Mouse (Mus musculus): Measurements from ENCODE around the gene Fer.
A peak's percentile ranks its signal among the peaks of the same experiment; 100 is the strongest.
"Not testable (repeated sequence)": the region's sequence is repeated elsewhere in the genome, so short reads cannot be mapped to it uniquely, and the experiment has no call there.

The Fer gene

GRCm38 (mm10) chr17:63863012-63863630 lies at the start of gene Fer:
Fer (plus strand) TSS chr17:63863062.
- peak; percentile 3 for DNase-seq (ENCODE audit: low spot score)

- DNase-seq (ENCODE audit: low spot score) = no peak
These were observed 49.3 kb upstream of the Fer start for GRCm38 (mm10) chr17:63813552-63813951.

- no peak for DNase-seq (ENCODE audit: low spot score)
These were observed 44.3 kb upstream of the Fer start for GRCm38 (mm10) chr17:63818444-63819027.

- no peak for DNase-seq (ENCODE audit: low spot score)
These were observed 38.7 kb upstream of the Fer start for GRCm38 (mm10) chr17:63824141-63824540.

- DNase-seq (ENCODE audit: low spot score) = no peak
These were observed 36.7 kb upstream of the Fer start for GRCm38 (mm10) chr17:63826196-63826595.

GRCm38 (mm10) chr17:63826767-63827166 lies 36.1 kb upstream of the Fer start:
- DNase-seq (ENCODE audit: low spot score) = no peak

- DNase-seq (ENCODE audit: low spot score) = no peak
These were observed 34.1 kb upstream of the Fer start for GRCm38 (mm10) chr17:63828561-63829332.

- no peak for DNase-seq (ENCODE audit: low spot score)
These were observed 31.3 kb upstream of the Fer start for GRCm38 (mm10) chr17:63831550-63831949.

GRCm38 (mm10) chr17:63836223-63836622 lies 26.6 kb upstream of the Fer start:
- no peak for DNase-seq (ENCODE audit: low spot score)

GRCm38 (mm10) chr17:63836641-63837040 lies 26.2 kb upstream of the Fer start:
- DNase-seq (ENCODE audit: low spot score) = no peak

GRCm38 (mm10) chr17:63838144-63838543 lies 24.7 kb upstream of the Fer start:
- no peak for DNase-seq (ENCODE audit: low spot score)

- DNase-seq (ENCODE audit: low spot score) = no peak
These were observed 23.1 kb upstream of the Fer start for GRCm38 (mm10) chr17:63839636-63840269.

GRCm38 (mm10) chr17:63842226-63842625 lies 20.6 kb upstream of the Fer start:
- no peak for DNase-seq (ENCODE audit: low spot score)

GRCm38 (mm10) chr17:63844936-63845335 lies 17.9 kb upstream of the Fer start:
- no peak for DNase-seq (ENCODE audit: low spot score)

GRCm38 (mm10) chr17:63845766-63846165 lies 17.1 kb upstream of the Fer start:
- not testable (repeated sequence) for DNase-seq (ENCODE audit: low spot score)

- no peak for DNase-seq (ENCODE audit: low spot score)
These were observed 13.7 kb upstream of the Fer start for GRCm38 (mm10) chr17:63849151-63849550.

- peak; percentile 87 for DNase-seq (ENCODE audit: low spot score)
These were observed 13.3 kb upstream of the Fer start for GRCm38 (mm10) chr17:63849566-63849965.

GRCm38 (mm10) chr17:63850016-63850415 lies 12.8 kb upstream of the Fer start:
- no peak for DNase-seq (ENCODE audit: low spot score)

GRCm38 (mm10) chr17:63857023-63857544 lies 5.8 kb upstream of the Fer start:
- no peak for DNase-seq (ENCODE audit: low spot score)

- DNase-seq (ENCODE audit: low spot score) = peak; percentile 22
These were observed 1.9 kb upstream of the Fer start for GRCm38 (mm10) chr17:63860988-63861387.

GRCm38 (mm10) chr17:63862399-63862798 lies 463 bp upstream of the Fer start:
- no peak for DNase-seq (ENCODE audit: low spot score)

- peak; percentile 99 for DNase-seq (ENCODE audit: low spot score)
These were observed 836 bp downstream of the Fer start, which contains the start of gene A930002H24Rik for GRCm38 (mm10) chr17:63863647-63864149. A930002H24Rik (minus strand) TSS chr17:63863791.

All from urinary bladder, postnatal 14 days (tissue).